8 mouse cellular contexts compared by ENCODE assay signal in the genomic region with DNA sequence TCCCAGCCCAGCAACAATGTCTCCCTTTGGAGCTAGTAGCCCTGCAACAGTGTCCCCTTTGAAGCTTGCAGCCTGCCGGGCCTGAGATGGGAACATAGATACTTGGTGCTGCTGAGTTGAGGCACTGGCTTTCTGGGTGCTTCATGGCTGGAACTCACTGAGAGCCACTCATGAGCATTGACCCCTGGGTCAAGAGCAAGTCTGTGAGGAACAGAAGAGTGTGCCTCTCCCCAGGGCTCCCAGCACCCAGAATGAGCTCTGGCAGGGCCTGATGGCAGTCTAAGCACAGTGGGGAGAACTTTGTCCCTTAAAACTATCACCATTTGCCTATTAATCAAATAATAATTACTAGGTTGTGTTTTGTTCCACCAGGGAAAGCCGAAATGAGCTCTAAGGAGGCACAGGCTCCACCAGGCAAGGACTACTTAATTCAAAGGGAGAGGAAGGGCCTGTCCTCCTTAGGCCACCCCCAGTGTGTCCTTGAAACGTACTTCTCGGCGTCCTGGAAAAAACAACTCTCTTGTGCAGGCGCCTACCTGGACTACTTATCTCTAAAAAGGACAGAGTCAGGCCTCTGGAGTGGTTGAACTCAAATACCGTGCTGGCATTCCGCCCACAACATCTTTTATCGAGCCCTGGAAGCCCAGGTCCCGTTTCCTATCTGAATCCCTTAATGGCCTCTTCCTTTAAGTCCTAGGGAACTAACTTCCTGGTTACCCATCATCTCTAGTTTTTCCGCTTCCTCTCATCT. TPM values are rescaled to one million over a fixed set of nuclear protein-coding genes. Genes with fewer than 3 reads are reported as not detected.
DNase-seq lines count a peak whose midpoint lies in the region; ATAC-seq lines count a peak whose summit lies in the region.
"Had no signal": no experiment of that assay in that cellular context is flagged by ENCODE, and none has a peak within 500 bp of the region (broad histone marks: within the 10 kb centered on the region; RNA-seq: fewer than 3 reads in every experiment).

No protein-coding gene starts in this region.

- DNase-seq in embryonic facial prominence, embryonic 14.5 days (ENCODE audit: low spot score) = no peak
- DNase-seq in lung, postnatal 25 days (ENCODE audit: low spot score) = peak; percentile 70
- no peak for DNase-seq in gastrocnemius, adult 18-20 months (ENCODE audit: low spot score)
- no peak for DNase-seq in gastrocnemius, postnatal 36 days
- DNase-seq: thymus, postnatal 25 days had no signal

- no peak overlapping the region for H3K9ac ChIP-seq in hindbrain, embryonic 13.5 days
- no peak overlapping the region for H3K9ac ChIP-seq in hindbrain, embryonic 16.5 days (ENCODE audit: low read depth, low read length)
- no peak overlapping the region for H3K9ac ChIP-seq in embryonic facial prominence, embryonic 14.5 days (ENCODE audit: low read depth, low read length)
- H3K9ac ChIP-seq in intestine, embryonic 16.5 days (ENCODE audit: low read depth, low read length) = 0 out of 2 replicates have a peak overlapping the region, but pooled peaks have one; percentile 39

- no peaks in the 10 kb centered on the region for H3K36me3 ChIP-seq in hindbrain, embryonic 13.5 days
- no peaks in the 10 kb centered on the region for H3K36me3 ChIP-seq in hindbrain, embryonic 16.5 days (ENCODE audit: control insufficient read depth, insufficient read depth, low read length)
- H3K36me3 ChIP-seq in embryonic facial prominence, embryonic 14.5 days (ENCODE audit: control insufficient read depth, insufficient read depth, low read length) = no peaks in the 10 kb centered on the region
- H3K36me3 ChIP-seq in intestine, embryonic 16.5 days (ENCODE audit: control insufficient read depth, insufficient read depth, low read length) = no peaks in the 10 kb centered on the region

- WGBS in hindbrain, embryonic 13.5 days = 89% methylated on average over 11 of the region's 11 CpGs
- 83% methylated on average over 11 of the region's 11 CpGs for WGBS in hindbrain, embryonic 16.5 days
- WGBS in embryonic facial prominence, embryonic 14.5 days = 66% methylated on average over 11 of the region's 11 CpGs
- 53% methylated on average over 11 of the region's 11 CpGs for WGBS in intestine, embryonic 16.5 days

- H3K27ac ChIP-seq in hindbrain, embryonic 13.5 days = peak overlapping the region; percentile 65
- H3K27ac ChIP-seq in hindbrain, embryonic 16.5 days (ENCODE audit: low read depth, low read length) = no peak overlapping the region
- 0 out of 2 replicates have a peak overlapping the region, but pooled peaks have one; percentile 13 for H3K27ac ChIP-seq in embryonic facial prominence, embryonic 14.5 days (replicated peaks; ENCODE audit: low read depth, low read length)
- H3K27ac ChIP-seq in intestine, embryonic 16.5 days (ENCODE audit: low read length) = peak overlapping the region; percentile 73

- H3K27me3 ChIP-seq in hindbrain, embryonic 13.5 days = no peaks in the 10 kb centered on the region
- H3K27me3 ChIP-seq in hindbrain, embryonic 16.5 days (replicated peaks; ENCODE audit: control insufficient read depth, insufficient read depth, low read length) = no peaks in the 10 kb centered on the region
- H3K27me3 ChIP-seq in embryonic facial prominence, embryonic 14.5 days (replicated peaks; ENCODE audit: control insufficient read depth, insufficient read depth, low read length) = no peaks in the 10 kb centered on the region
- no peaks in the 10 kb centered on the region for H3K27me3 ChIP-seq in intestine, embryonic 16.5 days (replicated peaks; ENCODE audit: control insufficient read depth, insufficient read depth, low read length)

- intact Hi-C loops in gastrocnemius, postnatal 36 days (cut with DNase I) = no loop called here

- H3K4me3 ChIP-seq in hindbrain, embryonic 13.5 days = no peak overlapping the region
- no peak overlapping the region for H3K4me3 ChIP-seq in hindbrain, embryonic 16.5 days (ENCODE audit: low read length)
- H3K4me3 ChIP-seq in embryonic facial prominence, embryonic 14.5 days (ENCODE audit: low read depth, low read length) = no peak overlapping the region
- no peak overlapping the region for H3K4me3 ChIP-seq in intestine, embryonic 16.5 days (ENCODE audit: low read length)

- no peak overlapping the region for H3K4me2 ChIP-seq in hindbrain, embryonic 13.5 days
- H3K4me2 ChIP-seq in hindbrain, embryonic 16.5 days (ENCODE audit: low read length) = no peak overlapping the region
- no peak overlapping the region for H3K4me2 ChIP-seq in embryonic facial prominence, embryonic 14.5 days (ENCODE audit: low read depth, low read length)
- H3K4me2 ChIP-seq in intestine, embryonic 16.5 days (ENCODE audit: low read depth, low read length) = no peak overlapping the region

- no peak for ATAC-seq in hindbrain, embryonic 13.5 days (ENCODE audit: low FRiP score)
- ATAC-seq in hindbrain, embryonic 16.5 days = no peak
- no peak for ATAC-seq in embryonic facial prominence, embryonic 14.5 days (ENCODE audit: low read depth)
- peak; percentile 32 for ATAC-seq in intestine, embryonic 16.5 days

- no peaks in the 10 kb centered on the region for H3K9me3 ChIP-seq in hindbrain, embryonic 13.5 days
- H3K9me3 ChIP-seq in hindbrain, embryonic 16.5 days (ENCODE audit: control insufficient read depth, low read length) = no peaks in the 10 kb centered on the region
- H3K9me3 ChIP-seq in embryonic facial prominence, embryonic 14.5 days (ENCODE audit: control insufficient read depth, low read length) = no peaks in the 10 kb centered on the region
- H3K9me3 ChIP-seq in intestine, embryonic 16.5 days (ENCODE audit: control insufficient read depth, low read length) = no peaks in the 10 kb centered on the region

- peaks cover 53% of the 10 kb centered on the region for H3K4me1 ChIP-seq in hindbrain, embryonic 13.5 days (replicated peaks)
- peaks cover 21% of the 10 kb centered on the region for H3K4me1 ChIP-seq in hindbrain, embryonic 16.5 days (ENCODE audit: control insufficient read depth, insufficient read depth, low read depth, low read length)
- H3K4me1 ChIP-seq in embryonic facial prominence, embryonic 14.5 days (ENCODE audit: control insufficient read depth, insufficient read depth, low read length) = peaks cover 42% of the 10 kb centered on the region
- H3K4me1 ChIP-seq in intestine, embryonic 16.5 days (ENCODE audit: control insufficient read depth, insufficient read depth, low read length) = peaks cover 45% of the 10 kb centered on the region

RNA-seq across cellular contexts. Expression of gene Hpcal1, which starts 52.1 kb away (rescaled TPM):
- polyA plus RNA-seq in hindbrain, embryonic 13.5 days (2015; fragmentation: Nextera tagmentation; extraction: Ambion mirVana) = 77.6 and 79.9 TPM in 2 replicates
- polyA plus RNA-seq in hindbrain, embryonic 16.5 days (2015; fragmentation: Nextera tagmentation; extraction: Ambion mirVana) = 150 and 167 TPM in 2 replicates
- 57.1 and 57.7 TPM in 2 replicates for polyA plus RNA-seq in embryonic facial prominence, embryonic 14.5 days (2014; fragmentation: Nextera tagmentation; extraction: Ambion mirVana)
- 48.7 and 50.3 TPM in 2 replicates for polyA plus RNA-seq in intestine, embryonic 16.5 days (2015; fragmentation: Nextera tagmentation; extraction: Ambion mirVana)
- 1 to 10 TPM; 6.0 to 6.4 TPM for total RNA-seq in gastrocnemius, adult 18-20 months (2021)
- 1 to 10 TPM; 6.3 to 8.1 TPM for total RNA-seq in gastrocnemius, postnatal 36 days (2021)
